Mouse (Mus musculus): ENCODE measurements around the gene Rnf150. TPM values are rescaled to one million over a fixed set of nuclear protein-coding genes. Genes with fewer than 3 reads are reported as not detected.

Rnf150 gene
- polyA plus RNA-seq, 1 experiment from 2014 or later: 2.4 TPM

- no peak overlapping the region for H3K9ac ChIP-seq (replicated peaks; ENCODE audit: low read length)
- no peak overlapping the region for H3K4me2 ChIP-seq (ENCODE audit: low read length)
- H3K9me3 ChIP-seq (ENCODE audit: control insufficient read depth, low read length): no peaks in the 10 kb centered on the region
- DNase-seq (no peak), ATAC-seq (ENCODE audit: low FRiP score, low TSS enrichment) (no peak)
- WGBS: 90% methylated on average over 4 of the region's 4 CpGs
- no peaks in the 10 kb centered on the region for H3K36me3 ChIP-seq (ENCODE audit: control insufficient read depth, insufficient read depth, low read length)
- no peak overlapping the region for H3K4me3 ChIP-seq (replicated peaks; ENCODE audit: low read depth, low read length)
- no peaks in the 10 kb centered on the region for H3K27me3 ChIP-seq (ENCODE audit: control insufficient read depth, insufficient read depth, low read length)
- H3K4me1 ChIP-seq (ENCODE audit: control insufficient read depth, insufficient read depth, low read length): 0 out of 2 replicates have a peak, but pooled peaks cover 4% of the 10 kb centered on the region
- H3K27ac ChIP-seq (replicated peaks; ENCODE audit: low read depth, low read length): no peak overlapping the region
These were observed 8.8 kb downstream of the Rnf150 start for GRCm38 (mm10) chr8:82871986-82872385.

- Histone ChIP-seq H3K9me3 (ENCODE audit: control insufficient read depth, low read length) (no peaks in the 10 kb centered on the region), H3K4me2 (ENCODE audit: low read length) (no peak overlapping the region), H3K4me1 (ENCODE audit: control insufficient read depth, insufficient read depth, low read length) (no peaks in the 10 kb centered on the region), H3K36me3 (ENCODE audit: control insufficient read depth, insufficient read depth, low read length) (no peaks in the 10 kb centered on the region), H3K27me3 (ENCODE audit: control insufficient read depth, insufficient read depth, low read length) (no peaks in the 10 kb centered on the region), H3K4me3 (replicated peaks; ENCODE audit: low read depth, low read length) (no peak overlapping the region), H3K9ac (replicated peaks; ENCODE audit: low read length) (no peak overlapping the region), H3K27ac (replicated peaks; ENCODE audit: low read depth, low read length) (no peak overlapping the region)
- ATAC-seq (ENCODE audit: low FRiP score, low TSS enrichment) (no peak), DNase-seq (no peak)
- WGBS: 86% methylated on average over 2 of the region's 2 CpGs
These were observed 10.9 kb downstream of the Rnf150 start for GRCm38 (mm10) chr8:82874102-82874501.

GRCm38 (mm10) chr8:82875135-82875534 lies 12.0 kb downstream of the Rnf150 start:
- Histone ChIP-seq H3K9ac (replicated peaks; ENCODE audit: low read length) (no peak overlapping the region), H3K27me3 (ENCODE audit: control insufficient read depth, insufficient read depth, low read length) (no peaks in the 10 kb centered on the region), H3K4me3 (replicated peaks; ENCODE audit: low read depth, low read length) (no peak overlapping the region), H3K4me2 (ENCODE audit: low read length) (no peak overlapping the region), H3K4me1 (ENCODE audit: control insufficient read depth, insufficient read depth, low read length) (no peaks in the 10 kb centered on the region), H3K9me3 (ENCODE audit: control insufficient read depth, low read length) (no peaks in the 10 kb centered on the region), H3K27ac (replicated peaks; ENCODE audit: low read depth, low read length) (no peak overlapping the region), H3K36me3 (ENCODE audit: control insufficient read depth, insufficient read depth, low read length) (no peaks in the 10 kb centered on the region)
- no peak for DNase-seq
- no peak for ATAC-seq (ENCODE audit: low FRiP score, low TSS enrichment)
- WGBS: 85% methylated on average over 7 of the region's 7 CpGs

- Histone ChIP-seq H3K4me1 (ENCODE audit: control insufficient read depth, insufficient read depth, low read length) (peaks cover 3% of the 10 kb centered on the region; the same call in 1 of the 2 replicates), H3K9ac (replicated peaks; ENCODE audit: low read length) (no peak overlapping the region), H3K9me3 (ENCODE audit: control insufficient read depth, low read length) (no peaks in the 10 kb centered on the region; the same call in 1 of the 2 replicates), H3K27ac (replicated peaks; ENCODE audit: low read depth, low read length) (no peak overlapping the region; the same call in 1 of the 2 replicates), H3K4me2 (ENCODE audit: low read length) (no peak overlapping the region), H3K36me3 (ENCODE audit: control insufficient read depth, insufficient read depth, low read length) (no peaks in the 10 kb centered on the region), H3K4me3 (replicated peaks; ENCODE audit: low read depth, low read length) (no peak overlapping the region), H3K27me3 (ENCODE audit: control insufficient read depth, insufficient read depth, low read length) (no peaks in the 10 kb centered on the region)
- DNase-seq (peak; percentile 40), ATAC-seq (ENCODE audit: low FRiP score, low TSS enrichment) (peak; percentile 31; the same call in 1 of the 2 replicates)
- WGBS: 35% methylated on average over 4 of the region's 4 CpGs
These were observed 21.3 kb downstream of the Rnf150 start for GRCm38 (mm10) chr8:82884480-82884879.

- WGBS: 92% methylated on average over 4 of the region's 4 CpGs
- DNase-seq: no peak
These were observed 24.1 kb downstream of the Rnf150 start for GRCm38 (mm10) chr8:82887234-82887633.

GRCm38 (mm10) chr8:82889062-82889720 lies 26.0 kb downstream of the Rnf150 start:
- Histone ChIP-seq H3K36me3 (ENCODE audit: control insufficient read depth, insufficient read depth, low read length) (no peaks in the 10 kb centered on the region), H3K9ac (replicated peaks; ENCODE audit: low read length) (no peak overlapping the region), H3K4me3 (replicated peaks; ENCODE audit: low read depth, low read length) (no peak overlapping the region), H3K4me1 (ENCODE audit: control insufficient read depth, insufficient read depth, low read length) (peaks cover 3% of the 10 kb centered on the region; the same call in 1 of the 2 replicates), H3K4me2 (ENCODE audit: low read length) (no peak overlapping the region), H3K27me3 (ENCODE audit: control insufficient read depth, insufficient read depth, low read length) (no peaks in the 10 kb centered on the region), H3K9me3 (ENCODE audit: control insufficient read depth, low read length) (no peaks in the 10 kb centered on the region; the same call in 1 of the 2 replicates), H3K27ac (replicated peaks; ENCODE audit: low read depth, low read length) (no peak overlapping the region)
- DNase-seq (no peak), ATAC-seq (ENCODE audit: low FRiP score, low TSS enrichment) (no peak)
- WGBS: 77% methylated on average over 10 of the region's 10 CpGs

More at GRCm38 (mm10) chr8:82887234-82887633, 24.1 kb downstream of the Rnf150 start:
- Histone ChIP-seq H3K36me3 (ENCODE audit: control insufficient read depth, insufficient read depth, low read length) (no peaks in the 10 kb centered on the region), H3K27ac (replicated peaks; ENCODE audit: low read depth, low read length) (no peak overlapping the region), H3K4me2 (ENCODE audit: low read length) (no peak overlapping the region), H3K4me1 (ENCODE audit: control insufficient read depth, insufficient read depth, low read length) (peaks cover 3% of the 10 kb centered on the region; the same call in 1 of the 2 replicates), H3K9ac (replicated peaks; ENCODE audit: low read length) (no peak overlapping the region), H3K4me3 (replicated peaks; ENCODE audit: low read depth, low read length) (no peak overlapping the region), H3K27me3 (ENCODE audit: control insufficient read depth, insufficient read depth, low read length) (no peaks in the 10 kb centered on the region), H3K9me3 (ENCODE audit: control insufficient read depth, low read length) (no peaks in the 10 kb centered on the region; the same call in 1 of the 2 replicates)
- ATAC-seq (ENCODE audit: low FRiP score, low TSS enrichment): no peak

GRCm38 (mm10) chr8:82895091-82895490 lies 31.9 kb downstream of the Rnf150 start:
- WGBS: 83% methylated on average over 4 of the region's 4 CpGs
- ATAC-seq (ENCODE audit: low FRiP score, low TSS enrichment) (no peak), DNase-seq (no peak)
- no peak overlapping the region for H3K4me3 ChIP-seq (replicated peaks; ENCODE audit: low read depth, low read length)
- no peaks in the 10 kb centered on the region for H3K36me3 ChIP-seq (ENCODE audit: control insufficient read depth, insufficient read depth, low read length)
- no peak overlapping the region for H3K4me2 ChIP-seq (ENCODE audit: low read length)
- H3K9ac ChIP-seq (replicated peaks; ENCODE audit: low read length): no peak overlapping the region
- no peaks in the 10 kb centered on the region for H3K27me3 ChIP-seq (ENCODE audit: control insufficient read depth, insufficient read depth, low read length)
- no peak overlapping the region for H3K27ac ChIP-seq (replicated peaks; ENCODE audit: low read depth, low read length)
- H3K4me1 ChIP-seq (ENCODE audit: control insufficient read depth, insufficient read depth, low read length): no peaks in the 10 kb centered on the region
- H3K9me3 ChIP-seq (ENCODE audit: control insufficient read depth, low read length): no peaks in the 10 kb centered on the region

GRCm38 (mm10) chr8:82896796-82897195 lies 33.6 kb downstream of the Rnf150 start:
- Histone ChIP-seq H3K27ac (replicated peaks; ENCODE audit: low read depth, low read length) (no peak overlapping the region), H3K4me1 (ENCODE audit: control insufficient read depth, insufficient read depth, low read length) (no peaks in the 10 kb centered on the region), H3K9me3 (ENCODE audit: control insufficient read depth, low read length) (no peaks in the 10 kb centered on the region), H3K36me3 (ENCODE audit: control insufficient read depth, insufficient read depth, low read length) (no peaks in the 10 kb centered on the region), H3K4me3 (replicated peaks; ENCODE audit: low read depth, low read length) (no peak overlapping the region), H3K9ac (replicated peaks; ENCODE audit: low read length) (no peak overlapping the region), H3K4me2 (ENCODE audit: low read length) (no peak overlapping the region), H3K27me3 (ENCODE audit: control insufficient read depth, insufficient read depth, low read length) (no peaks in the 10 kb centered on the region)
- DNase-seq (no peak), ATAC-seq (ENCODE audit: low FRiP score, low TSS enrichment) (no peak)
- WGBS: 86% methylated on average over 2 of the region's 2 CpGs

Measured in midbrain, embryonic 14.5 days (tissue).